Mouse (Mus musculus) embryonic fibroblast, embryonic 13.5 days (primary cell): ENCODE measurements around the gene Slc35e3.

ENCODE experiments used
- CTCF ChIP-seq: IDR thresholded peaks from 2 replicates; pipeline ENCODE4 v1.5.1; 2011; ENCODE audit warnings: mild to moderate bottlenecking, control low read depth, low read length, moderate library complexity, borderline replicate concordance; ENCODE audit not compliant: insufficient read depth
- POLR2A ChIP-seq: IDR thresholded peaks from 2 replicates; pipeline ENCODE4 v1.6.1; 2011; ENCODE audit warnings: low read depth, mild to moderate bottlenecking, control low read depth, low read length, moderate library complexity

- TF ChIP-seq CTCF (no peak), POLR2A (no peak)
Measured at GRCm38 (mm10) chr10:117696827-117697560, 49.2 kb downstream of the Slc35e3 start.
